Mouse (Mus musculus) thymus, postnatal 0 days (tissue): ENCODE data around the gene Cluap1. TPM values are rescaled to one million over a fixed set of nuclear protein-coding genes. Genes with fewer than 3 reads are reported as not detected.

Experiments
- DNase-seq: peaks from one replicate; pipeline ENCODE4 v3.0.0-alpha.2; 2015; ENCODE audit warnings: low spot score
- polyA plus RNA-seq: library from polyadenylated mRNA; unstranded; fragments of >200 nt; fragmentation: Nextera tagmentation; extraction: Ambion mirVana; gene quantifications from 2 replicates; pipeline ENCODE4 v1.2.1, GENCODE M21; 2015

The Cluap1 gene
- polyA plus RNA-seq, result 28.9 and 36.6 TPM in 2 replicates

- peak; percentile 89 for DNase-seq
Observed at GRCm38 (mm10) chr16:3908537-3909111, at the start of gene Cluap1, which contains the start of gene 1700037C18Rik. TSS of gene Cluap1 (plus strand) at chr16:3908801. TSS of gene 1700037C18Rik (minus strand) at chr16:3908689.

GRCm38 (mm10) chr16:3859254-3859653 is 49.3 kb upstream of the Cluap1 start:
- DNase-seq, result no peak

- no peak for DNase-seq
Observed at GRCm38 (mm10) chr16:3871815-3872214, 36.8 kb upstream of the Cluap1 start.

GRCm38 (mm10) chr16:3872216-3873047 is 36.2 kb upstream of the Cluap1 start, which contains the start of gene Naa60:
TSS of gene Naa60 (plus strand) at chr16:3872375.
- DNase-seq, result peak; percentile 94

GRCm38 (mm10) chr16:3876346-3876745 is 32.3 kb upstream of the Cluap1 start:
- DNase-seq, result no peak

GRCm38 (mm10) chr16:3884201-3885064 is 24.2 kb upstream of the Cluap1 start, which contains the start of the genes Zfp597 and Gm20695:
TSS of gene Zfp597 (minus strand) at chr16:3884561.
TSS of gene Gm20695 (plus strand) at chr16:3884648.
- DNase-seq, result peak; percentile 96

GRCm38 (mm10) chr16:3885065-3885670 is 23.4 kb upstream of the Cluap1 start:
- DNase-seq, result no peak

GRCm38 (mm10) chr16:3891621-3892295 is 16.8 kb upstream of the Cluap1 start:
- no peak for DNase-seq

GRCm38 (mm10) chr16:3893739-3894138 is 14.9 kb upstream of the Cluap1 start:
- DNase-seq, result no peak

GRCm38 (mm10) chr16:3895173-3895792 is 13.3 kb upstream of the Cluap1 start:
- peak; percentile 25 for DNase-seq

- no peak for DNase-seq
Observed at GRCm38 (mm10) chr16:3896046-3896445, 12.6 kb upstream of the Cluap1 start.

GRCm38 (mm10) chr16:3896553-3896952 is 12.0 kb upstream of the Cluap1 start:
- DNase-seq, result no peak

- no peak for DNase-seq
Observed at GRCm38 (mm10) chr16:3907471-3907870, 1.1 kb upstream of the Cluap1 start.

GRCm38 (mm10) chr16:3909118-3909517 is 517 bp downstream of the Cluap1 start:
- DNase-seq, result no peak

GRCm38 (mm10) chr16:3920756-3921155 is 12.2 kb downstream of the Cluap1 start:
- DNase-seq, result no peak

GRCm38 (mm10) chr16:3923515-3923914 is 14.9 kb downstream of the Cluap1 start:
- DNase-seq, result no peak

- no peak for DNase-seq
Observed at GRCm38 (mm10) chr16:3923966-3924365, 15.4 kb downstream of the Cluap1 start.

GRCm38 (mm10) chr16:3928582-3928981 is 20.0 kb downstream of the Cluap1 start:
- no peak for DNase-seq

GRCm38 (mm10) chr16:3929151-3929550 is 20.6 kb downstream of the Cluap1 start:
- no peak for DNase-seq

- DNase-seq, result no peak
Observed at GRCm38 (mm10) chr16:3933536-3933935, 24.9 kb downstream of the Cluap1 start.
